Mouse (Mus musculus): ENCODE data around the gene Dcbld1. TPM values are rescaled to one million over a fixed set of nuclear protein-coding genes. Genes with fewer than 3 reads are reported as not detected.
"Not testable (repeated sequence)": the region's sequence is repeated elsewhere in the genome, so short reads cannot be mapped to it uniquely, and the experiment has no call there.

Dcbld1 gene
- polyA plus RNA-seq, 1 experiment from 2014 or later, result 4.4 TPM

DNA sequence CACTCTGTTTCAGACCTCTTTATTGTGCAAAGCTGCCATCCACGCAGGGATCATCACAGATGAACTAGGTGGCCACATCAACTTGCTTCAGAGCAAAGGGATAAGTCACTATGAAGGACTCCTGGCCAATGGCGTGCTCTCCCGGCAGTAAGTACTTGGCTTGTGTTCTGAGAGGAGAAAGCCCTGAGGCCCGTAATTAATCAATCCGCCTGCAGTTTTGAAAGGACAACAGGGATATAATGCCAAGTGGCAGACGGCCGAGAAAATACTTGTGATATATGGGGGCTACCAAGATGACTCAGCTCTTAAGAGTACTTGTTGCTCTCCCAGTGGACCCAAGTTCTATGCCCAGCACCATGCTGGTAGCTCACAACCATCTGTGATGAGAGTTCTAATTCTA is 71.2 kb downstream of the Dcbld1 start:
- Histone ChIP-seq H3K9me3 (replicated peaks) (no peaks in the 10 kb centered on the region), H3K4me2 (no peak overlapping the region), H3K27me3 (no peaks in the 10 kb centered on the region), H3K4me3 (replicated peaks) (no peak overlapping the region), H3K4me1 (replicated peaks) (no peaks in the 10 kb centered on the region), H3K27ac (replicated peaks) (no peak overlapping the region), H3K36me3 (replicated peaks) (0 out of 2 replicates have a peak, but pooled peaks cover 4% of the 10 kb centered on the region), H3K9ac (no peak overlapping the region)
- WGBS (ENCODE audit: insufficient replicate concordance), result 69% methylated on average over 7 of the region's 7 CpGs
- ATAC-seq (ENCODE audit: insufficient read depth), result no peak

DNA sequence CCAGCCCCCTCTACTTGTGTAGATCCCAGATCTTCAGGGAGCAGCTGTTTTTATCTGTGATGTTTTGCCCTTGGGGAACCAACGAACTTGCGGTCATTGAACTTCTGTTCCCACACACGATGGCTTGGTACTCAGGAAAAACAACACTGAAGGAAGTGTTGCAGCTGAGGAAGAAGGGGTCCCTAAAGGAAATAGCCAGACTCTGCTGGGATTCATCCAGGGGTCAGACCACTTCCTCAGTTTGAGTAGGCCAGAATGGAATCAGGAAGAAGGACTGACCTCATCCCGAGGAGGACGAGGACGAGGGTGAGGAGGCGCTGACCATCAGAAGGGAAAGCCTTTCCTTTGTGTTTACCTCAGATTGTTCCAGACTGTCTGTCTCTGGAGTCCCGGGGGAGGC is 75.8 kb downstream of the Dcbld1 start:
- Histone ChIP-seq H3K27ac (replicated peaks) (no peak overlapping the region), H3K9me3 (replicated peaks) (no peaks in the 10 kb centered on the region), H3K9ac (no peak overlapping the region), H3K27me3 (no peaks in the 10 kb centered on the region), H3K36me3 (replicated peaks) (0 out of 2 replicates have a peak, but pooled peaks cover 12% of the 10 kb centered on the region), H3K4me1 (replicated peaks) (no peaks in the 10 kb centered on the region), H3K4me2 (no peak overlapping the region), H3K4me3 (replicated peaks) (no peak overlapping the region)
- peak; percentile 51 for ATAC-seq (ENCODE audit: insufficient read depth)
- WGBS (ENCODE audit: insufficient replicate concordance), result 40% methylated on average over 8 of the region's 8 CpGs

DNA sequence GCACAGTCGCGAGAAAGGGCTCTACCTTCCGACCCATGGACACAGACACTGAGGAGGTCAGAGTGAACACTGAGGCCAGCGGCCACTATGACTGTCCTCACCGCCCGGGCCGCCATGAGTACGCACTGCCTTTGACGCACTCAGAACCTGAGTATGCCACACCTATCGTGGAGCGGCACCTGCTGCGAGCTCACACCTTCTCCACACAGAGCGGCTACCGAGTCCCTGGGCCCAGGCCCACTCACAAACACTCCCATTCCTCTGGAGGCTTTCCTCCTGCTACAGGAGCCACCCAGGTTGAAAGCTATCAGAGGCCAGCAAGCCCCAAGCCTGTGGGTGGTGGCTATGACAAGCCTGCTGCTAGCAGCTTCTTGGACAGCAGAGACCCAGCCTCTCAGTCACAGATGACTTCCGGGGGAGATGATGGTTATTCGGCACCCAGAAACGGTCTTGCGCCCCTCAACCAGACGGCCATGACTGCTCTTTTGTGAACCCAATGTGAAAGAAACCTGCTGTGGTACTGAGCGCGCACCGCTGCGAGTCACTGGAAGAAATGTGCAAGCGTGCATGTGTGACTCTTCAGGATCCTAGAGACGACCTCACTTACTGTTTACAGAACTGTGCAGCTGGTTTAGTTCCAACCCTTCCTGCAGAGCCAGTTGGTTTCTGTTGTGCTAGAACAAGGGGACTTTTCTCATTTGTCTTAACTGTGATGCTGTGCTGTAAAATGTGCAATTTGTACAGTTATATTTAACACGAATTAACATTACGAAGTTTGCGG is 86.3 kb downstream of the Dcbld1 start:
- Histone ChIP-seq H3K27me3 (no peaks in the 10 kb centered on the region), H3K36me3 (replicated peaks) (0 out of 2 replicates have a peak, but pooled peaks cover 6% of the 10 kb centered on the region), H3K4me2 (no peak overlapping the region), H3K4me1 (replicated peaks) (no peaks in the 10 kb centered on the region), H3K9me3 (replicated peaks) (no peaks in the 10 kb centered on the region), H3K27ac (replicated peaks) (no peak overlapping the region), H3K4me3 (replicated peaks) (no peak overlapping the region), H3K9ac (no peak overlapping the region)
- ATAC-seq (ENCODE audit: insufficient read depth), result no peak
- WGBS (ENCODE audit: insufficient replicate concordance), result 81% methylated on average over 28 of the region's 28 CpGs

DNA sequence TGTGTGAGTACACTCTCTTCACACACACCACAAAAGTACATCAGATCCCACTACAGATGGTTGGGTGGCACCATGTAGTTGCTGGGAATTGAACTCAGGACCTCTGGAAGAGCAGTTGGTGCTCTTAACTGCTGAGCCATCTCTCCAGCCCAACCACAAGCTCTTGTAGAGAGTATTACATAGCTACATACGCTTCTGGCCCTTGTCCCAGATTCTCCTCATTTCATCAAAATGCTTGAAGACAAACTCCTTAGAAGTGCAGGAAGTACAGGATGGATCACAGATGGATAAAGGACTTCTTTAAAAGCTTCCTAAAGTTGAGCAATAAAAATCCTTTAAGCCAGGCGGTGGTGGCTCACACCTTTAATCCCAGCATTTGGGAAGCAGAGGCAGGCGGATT is 88.5 kb downstream of the Dcbld1 start:
- Histone ChIP-seq H3K36me3 (replicated peaks) (0 out of 2 replicates have a peak, but pooled peaks cover 6% of the 10 kb centered on the region), H3K4me1 (replicated peaks) (no peaks in the 10 kb centered on the region), H3K4me2 (no peak overlapping the region), H3K27ac (replicated peaks) (no peak overlapping the region), H3K27me3 (no peaks in the 10 kb centered on the region), H3K9ac (no peak overlapping the region), H3K4me3 (replicated peaks) (no peak overlapping the region), H3K9me3 (replicated peaks) (no peaks in the 10 kb centered on the region)
- no peak for ATAC-seq (ENCODE audit: insufficient read depth)
- 65% methylated on average over 3 of the region's 3 CpGs for WGBS (ENCODE audit: insufficient replicate concordance)

DNA sequence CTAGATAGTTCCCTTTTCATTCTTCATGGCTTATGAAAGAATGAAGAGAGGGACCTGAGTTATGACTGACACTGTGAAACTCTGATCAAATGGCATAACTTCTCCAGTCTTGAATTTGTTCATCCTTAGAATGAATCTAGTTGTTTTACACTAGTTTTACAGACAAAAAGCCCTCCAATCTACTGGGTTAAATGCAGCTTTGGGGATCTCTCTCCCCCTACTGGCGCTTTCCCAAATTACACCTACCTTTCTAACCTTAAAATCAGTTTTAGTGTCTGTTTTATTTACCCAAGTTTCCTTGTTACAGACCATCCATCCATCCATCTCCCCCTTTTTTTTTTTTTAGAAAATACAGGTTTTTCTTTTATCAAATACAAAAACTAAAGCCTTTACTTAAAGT is 97.6 kb downstream of the Dcbld1 start:
- Histone ChIP-seq H3K4me3 (replicated peaks) (no peak overlapping the region), H3K27me3 (no peaks in the 10 kb centered on the region), H3K4me1 (replicated peaks) (no peaks in the 10 kb centered on the region), H3K4me2 (no peak overlapping the region), H3K36me3 (replicated peaks) (no peaks in the 10 kb centered on the region), H3K9me3 (replicated peaks) (no peaks in the 10 kb centered on the region), H3K27ac (replicated peaks) (no peak overlapping the region), H3K9ac (no peak overlapping the region)
- WGBS (ENCODE audit: insufficient replicate concordance), result 0% methylated on average over 1 of the region's 1 CpGs
- ATAC-seq (ENCODE audit: insufficient read depth), result no peak

DNA sequence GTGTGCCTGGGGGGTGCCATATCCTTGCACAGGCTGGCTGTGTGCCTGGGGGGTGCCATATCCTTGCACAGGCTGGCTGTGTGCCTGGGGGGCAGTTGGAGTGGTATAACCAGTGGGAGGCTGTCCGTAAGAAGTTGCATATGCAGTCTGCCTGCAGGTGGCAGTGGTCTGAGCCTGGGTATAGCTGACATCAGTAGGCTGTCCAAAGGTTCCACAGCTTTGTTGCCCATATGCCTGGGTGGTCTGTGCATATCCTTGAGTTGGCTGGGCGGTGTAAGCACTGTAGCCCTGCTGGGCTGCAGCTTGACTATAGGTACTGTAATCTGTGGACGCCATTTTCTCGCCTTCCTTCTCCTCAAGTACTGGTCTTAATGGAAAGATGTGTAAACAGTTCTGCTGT is 109.9 kb downstream of the Dcbld1 start:
- not testable (repeated sequence) for H3K9me3 ChIP-seq (replicated peaks); H3K27me3 ChIP-seq; H3K4me1 ChIP-seq (replicated peaks); H3K27ac ChIP-seq (replicated peaks); H3K9ac ChIP-seq; H3K4me3 ChIP-seq (replicated peaks); ATAC-seq (ENCODE audit: insufficient read depth); H3K4me2 ChIP-seq
- 77% methylated on average over 4 of the region's 4 CpGs for WGBS (ENCODE audit: insufficient replicate concordance)
- H3K36me3 ChIP-seq (replicated peaks), result peaks cover 32% of the 10 kb centered on the region

DNA sequence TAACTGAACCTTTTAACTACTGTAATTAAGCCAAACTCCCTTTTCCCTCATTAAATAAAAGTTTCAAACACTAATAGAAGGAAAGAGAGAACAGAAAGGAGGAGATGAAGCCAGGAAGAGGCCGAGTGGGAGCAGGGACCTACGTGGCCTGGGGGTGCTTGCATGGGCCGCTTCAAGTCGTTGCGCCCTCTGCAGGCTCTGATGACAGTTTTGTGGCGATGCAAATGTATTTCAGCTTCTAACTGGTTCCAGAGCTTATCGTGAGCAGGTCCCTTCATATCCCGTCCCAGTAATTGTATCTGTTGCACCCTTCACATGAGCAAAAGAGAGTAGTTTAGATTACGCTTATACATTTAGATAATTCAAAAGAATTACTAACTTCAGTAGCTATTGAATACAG is 119.8 kb downstream of the Dcbld1 start:
- ATAC-seq (ENCODE audit: insufficient read depth), result no peak
- Histone ChIP-seq H3K27ac (replicated peaks) (no peak overlapping the region), H3K9ac (no peak overlapping the region), H3K4me3 (replicated peaks) (no peak overlapping the region), H3K4me1 (replicated peaks) (no peaks in the 10 kb centered on the region), H3K27me3 (no peaks in the 10 kb centered on the region), H3K4me2 (no peak overlapping the region), H3K9me3 (replicated peaks) (no peaks in the 10 kb centered on the region), H3K36me3 (replicated peaks) (peaks cover 26% of the 10 kb centered on the region)
- WGBS (ENCODE audit: insufficient replicate concordance), result 70% methylated on average over 9 of the region's 9 CpGs

DNA sequence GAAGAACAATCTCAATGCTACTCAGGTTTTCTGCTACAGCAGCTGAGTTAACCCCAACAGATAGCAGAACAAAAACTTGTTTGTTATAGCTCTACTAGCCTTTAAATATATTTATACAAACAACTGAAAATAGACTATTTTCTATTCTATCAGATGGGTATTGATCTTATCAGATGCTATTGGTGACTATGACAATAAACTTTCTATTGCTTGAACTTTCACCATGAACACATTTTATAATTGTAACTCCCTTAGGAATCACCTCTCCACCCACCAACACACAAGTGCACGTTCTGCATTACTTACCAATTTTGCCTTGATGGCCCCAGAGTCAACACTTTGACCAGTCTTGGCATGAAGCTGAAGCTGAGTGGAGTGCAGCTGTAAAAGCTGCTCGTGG is 125.0 kb downstream of the Dcbld1 start, which contains the start of gene Gm26741:
Gene Gm26741 (plus strand): TSS at position 301 of the 400 bp plus-strand sequence.
- Histone ChIP-seq H3K27me3 (no peaks in the 10 kb centered on the region), H3K9ac (no peak within 1 kb of the TSS), H3K4me1 (replicated peaks) (0 out of 2 replicates have a peak, but pooled peaks cover 2% of the 10 kb centered on the region), H3K4me3 (replicated peaks) (no peak within 1 kb of the TSS), H3K36me3 (replicated peaks) (no peaks in the 10 kb centered on the region), H3K9me3 (replicated peaks) (no peaks in the 10 kb centered on the region), H3K4me2 (no peak within 1 kb of the TSS), H3K27ac (replicated peaks) (no peak within 1 kb of the TSS)
- WGBS (ENCODE audit: insufficient replicate concordance), result 72% methylated on average over 2 of the region's 2 CpGs
- ATAC-seq (ENCODE audit: insufficient read depth), result no peak

DNA sequence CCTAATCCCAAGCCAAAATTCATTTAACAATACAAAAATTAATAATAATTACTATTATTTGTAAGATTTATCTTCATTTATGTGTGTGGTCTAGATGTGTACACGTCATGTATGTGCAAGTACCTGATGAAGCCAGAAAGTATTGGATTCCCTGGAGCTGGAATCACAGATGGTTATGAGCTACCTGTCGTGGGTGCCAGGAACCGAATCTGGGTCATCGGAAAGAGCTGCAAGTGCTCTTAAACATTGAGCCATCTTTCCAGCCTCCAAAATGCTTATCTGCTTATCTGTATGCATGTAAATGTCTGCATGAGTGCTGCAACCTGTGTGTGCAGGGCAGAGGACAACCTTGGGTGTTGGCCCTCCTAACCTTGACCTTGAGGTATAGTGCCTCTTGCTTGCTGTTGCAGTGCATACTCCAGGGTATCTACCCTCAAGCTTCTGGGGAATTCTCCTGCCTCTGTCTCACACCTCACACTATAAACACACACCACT is 126.9 kb downstream of the Dcbld1 start:
- Histone ChIP-seq H3K27ac (replicated peaks) (no peak overlapping the region), H3K9ac (no peak overlapping the region), H3K4me2 (no peak overlapping the region), H3K9me3 (replicated peaks) (no peaks in the 10 kb centered on the region), H3K36me3 (replicated peaks) (no peaks in the 10 kb centered on the region), H3K27me3 (no peaks in the 10 kb centered on the region), H3K4me1 (replicated peaks) (0 out of 2 replicates have a peak, but pooled peaks cover 2% of the 10 kb centered on the region), H3K4me3 (replicated peaks) (no peak overlapping the region)
- 78% methylated on average over 4 of the region's 4 CpGs for WGBS (ENCODE audit: insufficient replicate concordance)
- no peak for ATAC-seq (ENCODE audit: insufficient read depth)

DNA sequence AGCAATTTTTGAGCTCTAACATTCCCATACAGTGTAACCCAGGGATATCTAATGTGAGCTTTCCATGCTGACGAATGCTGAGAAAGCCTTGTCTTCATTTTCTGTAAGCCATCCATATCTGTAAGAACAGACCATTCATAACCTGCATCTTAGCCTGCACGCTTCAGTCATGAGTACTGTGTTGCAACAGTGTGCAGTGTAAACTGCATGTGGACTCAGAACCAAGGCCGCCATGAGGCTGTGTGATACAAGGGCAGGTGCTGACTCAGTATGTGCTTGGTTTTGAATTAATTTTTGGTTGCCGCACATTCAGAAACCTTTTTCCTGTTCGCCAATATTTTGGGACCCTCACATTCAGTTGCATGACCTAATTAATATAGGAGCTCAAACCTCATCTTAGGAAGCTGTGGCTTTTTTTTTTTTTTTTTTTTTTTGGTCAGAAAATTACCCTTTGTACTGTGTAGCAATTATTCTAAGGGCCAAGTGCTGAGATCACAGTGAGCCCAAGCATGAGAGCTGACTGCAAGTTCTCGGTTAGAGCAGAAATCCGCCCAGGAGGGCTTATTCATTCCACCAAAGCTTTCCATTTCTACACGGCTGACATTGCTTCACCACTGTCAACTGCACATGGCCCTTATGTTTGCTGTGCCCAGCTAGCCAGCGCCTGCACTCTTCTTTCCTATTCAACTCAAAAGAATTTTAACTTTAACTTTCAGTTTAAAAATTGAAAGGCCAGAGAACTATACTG is 127.6 kb downstream of the Dcbld1 start:
- Histone ChIP-seq H3K4me2 (no peak overlapping the region), H3K9ac (no peak overlapping the region), H3K4me3 (replicated peaks) (no peak overlapping the region), H3K4me1 (replicated peaks) (0 out of 2 replicates have a peak, but pooled peaks cover 2% of the 10 kb centered on the region), H3K27ac (replicated peaks) (peak overlapping the region; percentile 34; the same call in 1 of the 2 replicates), H3K9me3 (replicated peaks) (no peaks in the 10 kb centered on the region), H3K27me3 (no peaks in the 10 kb centered on the region), H3K36me3 (replicated peaks) (no peaks in the 10 kb centered on the region)
- no peak; the same call in 1 of the 2 replicates for ATAC-seq (ENCODE audit: insufficient read depth)
- WGBS (ENCODE audit: insufficient replicate concordance), result 71% methylated on average over 9 of the region's 9 CpGs

DNA sequence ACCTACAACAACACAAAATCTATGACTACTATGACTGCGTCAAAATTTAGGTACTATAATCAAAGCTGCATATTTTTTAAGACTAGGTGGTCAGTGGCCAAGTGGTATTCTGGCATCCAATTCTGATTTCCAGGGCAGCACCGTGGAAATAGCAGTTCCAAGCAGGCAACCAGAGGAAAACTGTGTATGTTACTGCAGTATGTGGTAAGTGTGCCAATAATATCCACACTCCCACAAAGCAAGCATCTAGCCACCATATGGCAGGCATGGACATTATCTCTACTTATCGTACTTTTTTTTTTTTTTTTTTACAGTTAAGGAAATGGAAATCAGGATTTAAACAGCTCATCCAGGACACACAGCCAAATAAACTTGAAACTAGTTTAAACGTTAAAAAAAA is 135.0 kb downstream of the Dcbld1 start:
- Histone ChIP-seq H3K27ac (replicated peaks) (no peak overlapping the region), H3K9me3 (replicated peaks) (no peaks in the 10 kb centered on the region), H3K36me3 (replicated peaks) (no peaks in the 10 kb centered on the region), H3K9ac (no peak overlapping the region), H3K4me3 (replicated peaks) (no peak overlapping the region), H3K27me3 (no peaks in the 10 kb centered on the region), H3K4me2 (no peak overlapping the region), H3K4me1 (replicated peaks) (no peaks in the 10 kb centered on the region)
- ATAC-seq (ENCODE audit: insufficient read depth), result no peak
- 72% methylated on average over 4 of the region's 4 CpGs for WGBS (ENCODE audit: insufficient replicate concordance)

All from liver, embryonic 15.5 days (tissue).